Mouse (Mus musculus): ENCODE measurements around the gene Ltn1.

DNA sequence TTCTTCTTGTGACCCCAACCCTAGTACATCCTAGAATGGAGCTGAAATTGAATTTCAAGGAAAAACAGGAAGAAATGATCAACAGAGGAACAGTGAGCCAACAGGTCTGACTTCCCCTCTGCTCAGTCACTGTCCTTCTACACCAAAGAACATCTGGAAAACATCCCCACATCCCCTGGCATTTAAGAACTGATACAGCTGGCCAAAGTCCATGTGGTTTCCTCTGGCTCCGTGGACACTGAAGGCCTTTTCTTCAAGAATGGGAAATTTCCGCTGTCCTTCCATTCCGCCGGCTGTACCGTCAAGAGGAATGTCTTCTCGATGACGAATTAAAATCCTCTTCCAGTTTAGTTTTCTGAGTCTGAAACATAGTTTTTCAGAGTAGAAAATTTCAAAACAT is 1.9 kb upstream of the Ltn1 start:
- no peak for TF ChIP-seq CTCF (IDR thresholded peaks at IDR 0.05; ENCODE audit: insufficient read depth, low read depth, low read length)
- TF ChIP-seq POLR2A (IDR thresholded peaks at IDR 0.05; ENCODE audit: insufficient read depth, low read depth, low read length): no peak

All from olfactory bulb, adult 2 months (tissue).